Mouse (Mus musculus): ENCODE data around the gene Gm20741. TPM values are rescaled to one million over a fixed set of nuclear protein-coding genes. Genes with fewer than 3 reads are reported as not detected.

Gm20741 gene
- not detected in 2 replicates for polyA plus RNA-seq (2015; fragmentation: Nextera tagmentation; extraction: Ambion mirVana)

DNA sequence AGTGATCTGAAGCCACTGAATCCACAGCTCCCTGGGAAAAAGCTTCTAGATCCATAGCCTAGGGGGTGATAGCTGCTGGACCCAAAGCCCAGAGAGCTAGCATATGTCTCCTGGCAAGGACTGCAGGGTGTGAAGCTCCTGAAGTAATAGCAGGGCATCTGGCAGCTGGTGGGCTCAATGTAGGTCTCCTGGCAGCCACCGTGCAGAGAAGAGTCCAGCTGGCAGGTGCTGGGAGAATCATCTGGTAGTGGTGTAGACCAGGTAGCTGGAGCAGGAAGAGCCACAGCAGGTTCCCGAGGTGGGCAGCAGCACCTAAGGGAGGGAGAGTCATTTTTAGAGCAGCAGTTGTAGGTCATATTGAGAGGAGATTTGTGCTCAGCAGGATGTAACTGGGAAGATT, at the start of gene Gm20741:
Gm20741 (minus strand) TSS at position 394 of the 400 bp plus-strand sequence.
- H3K27me3 ChIP-seq (ENCODE audit: control insufficient read depth, insufficient read depth, low read depth, low read length), result no peaks in the 10 kb centered on the region
- no peak within 1 kb of the TSS for H3K4me3 ChIP-seq (ENCODE audit: low read depth, low read length)
- no peak within 1 kb of the TSS for H3K4me2 ChIP-seq (ENCODE audit: low read length)
- WGBS, result 79% methylated on average over 2 of the region's 2 CpGs
- no peak within 1 kb of the TSS for H3K27ac ChIP-seq (ENCODE audit: low read length)
- no peak within 1 kb of the TSS for H3K9ac ChIP-seq (ENCODE audit: low read depth, low read length)
- no peaks in the 10 kb centered on the region for H3K9me3 ChIP-seq (replicated peaks; ENCODE audit: control insufficient read depth, low read length, poor library complexity, severe bottlenecking)
- H3K4me1 ChIP-seq (ENCODE audit: control insufficient read depth, insufficient read depth, low read length), result no peaks in the 10 kb centered on the region
- no peak for ATAC-seq
- H3K36me3 ChIP-seq (ENCODE audit: control insufficient read depth, insufficient read depth, low read length), result no peaks in the 10 kb centered on the region

GRCm38 (mm10) chr16:88851450-88851849, 39.4 kb upstream of the Gm20741 start:
- Histone ChIP-seq H3K27ac (ENCODE audit: low read length) (no peak overlapping the region), H3K36me3 (ENCODE audit: control insufficient read depth, insufficient read depth, low read length) (no peaks in the 10 kb centered on the region), H3K4me3 (ENCODE audit: low read depth, low read length) (no peak overlapping the region), H3K4me2 (ENCODE audit: low read length) (no peak overlapping the region), H3K9me3 (replicated peaks; ENCODE audit: control insufficient read depth, low read length, poor library complexity, severe bottlenecking) (no peaks in the 10 kb centered on the region), H3K4me1 (ENCODE audit: control insufficient read depth, insufficient read depth, low read length) (no peaks in the 10 kb centered on the region), H3K27me3 (ENCODE audit: control insufficient read depth, insufficient read depth, low read depth, low read length) (no peaks in the 10 kb centered on the region), H3K9ac (ENCODE audit: low read depth, low read length) (no peak overlapping the region)
- 13% methylated on average over 5 of the region's 5 CpGs for WGBS
- ATAC-seq, result no peak

- Histone ChIP-seq H3K27ac (ENCODE audit: low read length) (no peak overlapping the region), H3K4me3 (ENCODE audit: low read depth, low read length) (no peak overlapping the region), H3K4me2 (ENCODE audit: low read length) (no peak overlapping the region), H3K9ac (ENCODE audit: low read depth, low read length) (no peak overlapping the region), H3K36me3 (ENCODE audit: control insufficient read depth, insufficient read depth, low read length) (no peaks in the 10 kb centered on the region), H3K4me1 (ENCODE audit: control insufficient read depth, insufficient read depth, low read length) (no peaks in the 10 kb centered on the region), H3K9me3 (replicated peaks; ENCODE audit: control insufficient read depth, low read length, poor library complexity, severe bottlenecking) (no peaks in the 10 kb centered on the region), H3K27me3 (ENCODE audit: control insufficient read depth, insufficient read depth, low read depth, low read length) (no peaks in the 10 kb centered on the region)
- 84% methylated on average over 4 of the region's 4 CpGs for WGBS
- ATAC-seq, result no peak
These were observed 36.5 kb upstream of the Gm20741 start for GRCm38 (mm10) chr16:88848558-88848957.

- Histone ChIP-seq H3K4me2 (ENCODE audit: low read length) (no peak overlapping the region), H3K36me3 (ENCODE audit: control insufficient read depth, insufficient read depth, low read length) (no peaks in the 10 kb centered on the region), H3K4me1 (ENCODE audit: control insufficient read depth, insufficient read depth, low read length) (no peaks in the 10 kb centered on the region), H3K27ac (ENCODE audit: low read length) (no peak overlapping the region), H3K4me3 (ENCODE audit: low read depth, low read length) (no peak overlapping the region), H3K9me3 (replicated peaks; ENCODE audit: control insufficient read depth, low read length, poor library complexity, severe bottlenecking) (no peaks in the 10 kb centered on the region), H3K27me3 (ENCODE audit: control insufficient read depth, insufficient read depth, low read depth, low read length) (no peaks in the 10 kb centered on the region), H3K9ac (ENCODE audit: low read depth, low read length) (no peak overlapping the region)
- WGBS, result 95% methylated on average over 1 of the region's 1 CpGs
- ATAC-seq, result no peak
These were observed 35.3 kb upstream of the Gm20741 start for GRCm38 (mm10) chr16:88847363-88847762.

- no peak overlapping the region for H3K4me3 ChIP-seq (ENCODE audit: low read depth, low read length)
- H3K4me1 ChIP-seq (ENCODE audit: control insufficient read depth, insufficient read depth, low read length), result no peaks in the 10 kb centered on the region
- H3K36me3 ChIP-seq (ENCODE audit: control insufficient read depth, insufficient read depth, low read length), result no peaks in the 10 kb centered on the region
- H3K9ac ChIP-seq (ENCODE audit: low read depth, low read length), result no peak overlapping the region
- H3K27me3 ChIP-seq (ENCODE audit: control insufficient read depth, insufficient read depth, low read depth, low read length), result no peaks in the 10 kb centered on the region
- H3K27ac ChIP-seq (ENCODE audit: low read length), result no peak overlapping the region
- H3K4me2 ChIP-seq (ENCODE audit: low read length), result no peak overlapping the region
- H3K9me3 ChIP-seq (replicated peaks; ENCODE audit: control insufficient read depth, low read length, poor library complexity, severe bottlenecking), result no peaks in the 10 kb centered on the region
- WGBS, result 89% methylated on average over 3 of the region's 3 CpGs
- ATAC-seq, result no peak
These were observed 15.0 kb upstream of the Gm20741 start for GRCm38 (mm10) chr16:88826978-88827377.

- ATAC-seq, result no peak
- H3K9ac ChIP-seq (ENCODE audit: low read depth, low read length), result no peak within 1 kb of the TSS
- H3K4me2 ChIP-seq (ENCODE audit: low read length), result no peak within 1 kb of the TSS
- no peak within 1 kb of the TSS for H3K27ac ChIP-seq (ENCODE audit: low read length)
- H3K4me3 ChIP-seq (ENCODE audit: low read depth, low read length), result no peak within 1 kb of the TSS
- 85% methylated on average over 9 of the region's 9 CpGs for WGBS
- H3K36me3 ChIP-seq (ENCODE audit: control insufficient read depth, insufficient read depth, low read length), result no peaks in the 10 kb centered on the region
- no peaks in the 10 kb centered on the region for H3K9me3 ChIP-seq (replicated peaks; ENCODE audit: control insufficient read depth, low read length, poor library complexity, severe bottlenecking)
- H3K27me3 ChIP-seq (ENCODE audit: control insufficient read depth, insufficient read depth, low read depth, low read length), result no peaks in the 10 kb centered on the region
- no peaks in the 10 kb centered on the region for H3K4me1 ChIP-seq (ENCODE audit: control insufficient read depth, insufficient read depth, low read length)
These were observed 14.2 kb upstream of the Gm20741 start, which contains the start of gene Krtap14 for GRCm38 (mm10) chr16:88826095-88826652. Gene Krtap14 (minus strand): TSS chr16:88826145.

DNA sequence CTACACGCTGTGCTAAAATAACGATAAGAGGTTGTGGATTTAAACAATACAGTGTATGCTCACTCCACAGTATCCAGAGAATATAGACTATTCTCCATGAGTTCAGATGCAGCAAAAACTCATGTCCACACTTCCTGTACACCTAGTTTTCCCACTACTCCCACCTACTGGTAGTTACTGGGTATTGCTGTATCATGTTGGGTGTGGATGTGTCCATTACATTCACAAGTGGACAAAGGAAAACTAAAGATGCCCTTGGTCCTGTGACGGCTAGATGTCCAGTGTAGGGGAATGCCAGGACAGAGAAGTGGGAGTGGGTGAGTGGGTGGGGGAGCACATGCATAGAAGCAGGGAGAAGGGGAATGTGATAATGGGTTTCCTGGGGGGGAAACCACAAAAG, 11.7 kb upstream of the Gm20741 start:
- ATAC-seq, result no peak
- Histone ChIP-seq H3K9me3 (replicated peaks; ENCODE audit: control insufficient read depth, low read length, poor library complexity, severe bottlenecking) (no peaks in the 10 kb centered on the region), H3K27me3 (ENCODE audit: control insufficient read depth, insufficient read depth, low read depth, low read length) (no peaks in the 10 kb centered on the region), H3K27ac (ENCODE audit: low read length) (no peak overlapping the region), H3K4me3 (ENCODE audit: low read depth, low read length) (no peak overlapping the region), H3K36me3 (ENCODE audit: control insufficient read depth, insufficient read depth, low read length) (no peaks in the 10 kb centered on the region), H3K9ac (ENCODE audit: low read depth, low read length) (no peak overlapping the region), H3K4me1 (ENCODE audit: control insufficient read depth, insufficient read depth, low read length) (no peaks in the 10 kb centered on the region), H3K4me2 (ENCODE audit: low read length) (no peak overlapping the region)
- WGBS, result 83% methylated on average over 3 of the region's 3 CpGs

DNA sequence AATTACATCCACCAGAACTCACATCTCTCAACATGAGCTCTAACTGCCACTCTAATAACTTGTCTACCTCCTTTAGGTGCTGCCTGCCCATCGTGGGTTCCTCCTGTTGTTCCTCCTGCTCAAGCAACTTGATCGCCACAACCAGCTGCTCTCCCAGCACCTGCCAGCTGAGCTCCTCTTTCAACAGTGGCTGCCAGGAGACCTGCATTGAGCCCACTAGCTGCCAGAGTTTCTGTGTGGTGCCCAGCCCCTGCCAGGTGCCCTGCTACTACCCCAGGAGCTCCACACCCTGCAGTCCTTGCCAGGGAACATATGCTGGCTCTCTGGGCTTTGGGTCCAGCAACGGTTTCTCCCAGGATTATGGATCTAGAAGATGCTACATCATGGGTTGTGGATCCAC, 8.0 kb upstream of the Gm20741 start, which contains the start of gene Krtap15:
Krtap15 (plus strand) TSS at position 150 of the 400 bp plus-strand sequence.
- Histone ChIP-seq H3K9ac (ENCODE audit: low read depth, low read length) (no peak within 1 kb of the TSS), H3K27me3 (ENCODE audit: control insufficient read depth, insufficient read depth, low read depth, low read length) (no peaks in the 10 kb centered on the region), H3K9me3 (replicated peaks; ENCODE audit: control insufficient read depth, low read length, poor library complexity, severe bottlenecking) (no peaks in the 10 kb centered on the region), H3K27ac (ENCODE audit: low read length) (no peak within 1 kb of the TSS), H3K4me1 (ENCODE audit: control insufficient read depth, insufficient read depth, low read length) (no peaks in the 10 kb centered on the region), H3K4me2 (ENCODE audit: low read length) (no peak within 1 kb of the TSS), H3K4me3 (ENCODE audit: low read depth, low read length) (no peak within 1 kb of the TSS), H3K36me3 (ENCODE audit: control insufficient read depth, insufficient read depth, low read length) (no peaks in the 10 kb centered on the region)
- ATAC-seq, result no peak
- 87% methylated on average over 3 of the region's 3 CpGs for WGBS

- Histone ChIP-seq H3K27me3 (ENCODE audit: control insufficient read depth, insufficient read depth, low read depth, low read length) (no peaks in the 10 kb centered on the region), H3K4me3 (ENCODE audit: low read depth, low read length) (no peak overlapping the region), H3K4me2 (ENCODE audit: low read length) (no peak overlapping the region), H3K27ac (ENCODE audit: low read length) (no peak overlapping the region), H3K9ac (ENCODE audit: low read depth, low read length) (no peak overlapping the region), H3K36me3 (ENCODE audit: control insufficient read depth, insufficient read depth, low read length) (no peaks in the 10 kb centered on the region), H3K4me1 (ENCODE audit: control insufficient read depth, insufficient read depth, low read length) (no peaks in the 10 kb centered on the region), H3K9me3 (replicated peaks; ENCODE audit: control insufficient read depth, low read length, poor library complexity, severe bottlenecking) (no peaks in the 10 kb centered on the region; the same call in 1 of the 2 replicates)
- WGBS, result 91% methylated on average over 2 of the region's 2 CpGs
- ATAC-seq, result no peak
These were observed 25.2 kb downstream of the Gm20741 start for GRCm38 (mm10) chr16:88786786-88787185.
